Mouse (Mus musculus): ENCODE measurements around the gene F3. TPM values are rescaled to one million over a fixed set of nuclear protein-coding genes. Genes with fewer than 3 reads are reported as not detected.
A peak's percentile ranks its signal among the peaks of the same experiment; 100 is the strongest.

F3 gene
- polyA plus RNA-seq (2012; rRNA removed): 6.2 and 8.6 TPM in 2 replicates

GRCm38 (mm10) chr3:121722971-121723844, at the start of gene F3:
Gene F3, plus strand, starts transcription at chr3:121723537.
- peaks cover 13% of the 10 kb centered on the region; the same call in 1 of the 2 replicates for H3K4me1 ChIP-seq (ENCODE audit: control insufficient read depth, insufficient read depth, insufficient read length, low read length)
- H3K27me3 ChIP-seq (ENCODE audit: control insufficient read depth, insufficient read depth, low read length): no peaks in the 10 kb centered on the region
- peak; percentile 55; the same call in 1 of the 2 replicates for TF ChIP-seq CTCF (IDR thresholded peaks at IDR 0.05; ENCODE audit: extremely low read depth, insufficient read length, insufficient replicate concordance, low read depth, low read length)
- TF ChIP-seq POLR2A (IDR thresholded peaks at IDR 0.05; ENCODE audit: low read depth, low read length): no peak
- peak within 1 kb of the TSS; percentile 65 for H3K4me3 ChIP-seq (ENCODE audit: low read depth, low read length)
- H3K36me3 ChIP-seq (ENCODE audit: control insufficient read depth, insufficient read depth, low read length): no peaks in the 10 kb centered on the region
- peak within 1 kb of the TSS; percentile 76 for H3K27ac ChIP-seq (ENCODE audit: insufficient read depth, low read depth, low read length)
- under 1% methylated on average over 73 of the region's 73 CpGs for WGBS

GRCm38 (mm10) chr3:121678935-121679334, 44.4 kb upstream of the F3 start:
- TF ChIP-seq CTCF (IDR thresholded peaks at IDR 0.05; ENCODE audit: extremely low read depth, insufficient read length, insufficient replicate concordance, low read depth, low read length) (no peak), POLR2A (IDR thresholded peaks at IDR 0.05; ENCODE audit: low read depth, low read length) (no peak)
- no peak overlapping the region for H3K4me3 ChIP-seq (ENCODE audit: low read depth, low read length)
- WGBS: 65% methylated on average over 4 of the region's 4 CpGs
- H3K27ac ChIP-seq (ENCODE audit: insufficient read depth, low read depth, low read length): no peak overlapping the region
- H3K4me1 ChIP-seq (ENCODE audit: control insufficient read depth, insufficient read depth, insufficient read length, low read length): peaks cover 7% of the 10 kb centered on the region; the same call in 1 of the 2 replicates
- no peaks in the 10 kb centered on the region for H3K36me3 ChIP-seq (ENCODE audit: control insufficient read depth, insufficient read depth, low read length)
- no peaks in the 10 kb centered on the region for H3K27me3 ChIP-seq (ENCODE audit: control insufficient read depth, insufficient read depth, low read length)

GRCm38 (mm10) chr3:121679443-121679842, 43.9 kb upstream of the F3 start:
- no peaks in the 10 kb centered on the region for H3K27me3 ChIP-seq (ENCODE audit: control insufficient read depth, insufficient read depth, low read length)
- peaks cover 10% of the 10 kb centered on the region; the same call in 1 of the 2 replicates for H3K4me1 ChIP-seq (ENCODE audit: control insufficient read depth, insufficient read depth, insufficient read length, low read length)
- H3K4me3 ChIP-seq (ENCODE audit: low read depth, low read length): no peak overlapping the region
- H3K27ac ChIP-seq (ENCODE audit: insufficient read depth, low read depth, low read length): no peak overlapping the region
- TF ChIP-seq POLR2A (IDR thresholded peaks at IDR 0.05; ENCODE audit: low read depth, low read length) (no peak), CTCF (IDR thresholded peaks at IDR 0.05; ENCODE audit: extremely low read depth, insufficient read length, insufficient replicate concordance, low read depth, low read length) (no peak)
- 91% methylated on average over 3 of the region's 3 CpGs for WGBS
- no peaks in the 10 kb centered on the region for H3K36me3 ChIP-seq (ENCODE audit: control insufficient read depth, insufficient read depth, low read length)

GRCm38 (mm10) chr3:121680187-121680586, 43.1 kb upstream of the F3 start:
- WGBS: 68% methylated on average over 3 of the region's 3 CpGs
- no peaks in the 10 kb centered on the region for H3K27me3 ChIP-seq (ENCODE audit: control insufficient read depth, insufficient read depth, low read length)
- no peak overlapping the region for H3K27ac ChIP-seq (ENCODE audit: insufficient read depth, low read depth, low read length)
- no peaks in the 10 kb centered on the region for H3K36me3 ChIP-seq (ENCODE audit: control insufficient read depth, insufficient read depth, low read length)
- peaks cover 17% of the 10 kb centered on the region; the same call in 1 of the 2 replicates for H3K4me1 ChIP-seq (ENCODE audit: control insufficient read depth, insufficient read depth, insufficient read length, low read length)
- H3K4me3 ChIP-seq (ENCODE audit: low read depth, low read length): no peak overlapping the region
- TF ChIP-seq POLR2A (IDR thresholded peaks at IDR 0.05; ENCODE audit: low read depth, low read length) (no peak), CTCF (IDR thresholded peaks at IDR 0.05; ENCODE audit: extremely low read depth, insufficient read length, insufficient replicate concordance, low read depth, low read length) (no peak)

- no peaks in the 10 kb centered on the region for H3K27me3 ChIP-seq (ENCODE audit: control insufficient read depth, insufficient read depth, low read length)
- no peak overlapping the region for H3K27ac ChIP-seq (ENCODE audit: insufficient read depth, low read depth, low read length)
- WGBS: 57% methylated on average over 10 of the region's 10 CpGs
- no peaks in the 10 kb centered on the region for H3K36me3 ChIP-seq (ENCODE audit: control insufficient read depth, insufficient read depth, low read length)
- no peak overlapping the region for H3K4me3 ChIP-seq (ENCODE audit: low read depth, low read length)
- peaks cover 27% of the 10 kb centered on the region; the same call in 1 of the 2 replicates for H3K4me1 ChIP-seq (ENCODE audit: control insufficient read depth, insufficient read depth, insufficient read length, low read length)
- TF ChIP-seq CTCF (IDR thresholded peaks at IDR 0.05; ENCODE audit: extremely low read depth, insufficient read length, insufficient replicate concordance, low read depth, low read length): no peak
- TF ChIP-seq POLR2A (IDR thresholded peaks at IDR 0.05; ENCODE audit: low read depth, low read length): no peak
Measured at GRCm38 (mm10) chr3:121682439-121683411, 40.6 kb upstream of the F3 start.

GRCm38 (mm10) chr3:121684552-121684951, 38.8 kb upstream of the F3 start:
- H3K27ac ChIP-seq (ENCODE audit: insufficient read depth, low read depth, low read length): peak overlapping the region; percentile 2; the same call in 1 of the 2 replicates

More at GRCm38 (mm10) chr3:121684552-121684951, 38.8 kb upstream of the F3 start:
- 66% methylated on average over 4 of the region's 4 CpGs for WGBS
- TF ChIP-seq CTCF (IDR thresholded peaks at IDR 0.05; ENCODE audit: extremely low read depth, insufficient read length, insufficient replicate concordance, low read depth, low read length): no peak
- no peak for TF ChIP-seq POLR2A (IDR thresholded peaks at IDR 0.05; ENCODE audit: low read depth, low read length)
- Histone ChIP-seq H3K4me3 (ENCODE audit: low read depth, low read length) (no peak overlapping the region), H3K27me3 (ENCODE audit: control insufficient read depth, insufficient read depth, low read length) (no peaks in the 10 kb centered on the region), H3K36me3 (ENCODE audit: control insufficient read depth, insufficient read depth, low read length) (no peaks in the 10 kb centered on the region), H3K4me1 (ENCODE audit: control insufficient read depth, insufficient read depth, insufficient read length, low read length) (peaks cover 30% of the 10 kb centered on the region; the same call in 1 of the 2 replicates)

Measured in small intestine, adult 2 months (tissue).